Mouse (Mus musculus) cortical plate, adult 2 months (tissue): ENCODE measurements around the gene Map3k9.

Experiments
- CTCF ChIP-seq: fragments of 200-500 bp; IDR thresholded peaks from 2 replicates; pipeline ENCODE4 v1.5.1; 2011; ENCODE audit warnings: mild to moderate bottlenecking, control low read depth, low read length; ENCODE audit not compliant: insufficient read depth; ENCODE audit errors: extremely low read depth
- POLR2A ChIP-seq: fragments of 200-500 bp; IDR thresholded peaks from 2 replicates; pipeline ENCODE4 v1.6.1; 2011; ENCODE audit warnings: mild to moderate bottlenecking, low read length, control low read depth; ENCODE audit not compliant: insufficient read depth; ENCODE audit errors: extremely low read depth

GRCm38 (mm10) chr12:81807953-81808352 is 27.0 kb upstream of the Map3k9 start:
- TF ChIP-seq POLR2A, result no peak
- TF ChIP-seq CTCF, result no peak
